Mouse (Mus musculus) heart, embryonic 16.5 days (tissue): ENCODE measurements at regions not wholly inside any gene's neighbourhood (a gene's known extent, or its start where the extent isn't known, plus 50 kb on each side); places are given as distances from the start of the nearest gene placed in this dataset.

ENCODE experiments used
- ATAC-seq: fragments of 200-750 bp; cut with Nextera tagmentation; replicated peaks from 2 replicates; pipeline ENCODE4 v1.8.0; 2017; ENCODE audit warnings: moderate number of reproducible peaks; ENCODE audit not compliant: insufficient read depth, low FRiP score; ENCODE audit errors: extremely low read depth
- H3K27ac ChIP-seq: fragments of 300-500 bp; sonication (generic); 2 replicates; pipeline ENCODE4 v1.5.1; 2014; ENCODE audit warnings: mild to moderate bottlenecking, low read length, control low read depth, moderate library complexity
- H3K27me3 ChIP-seq: fragments of 300-500 bp; sonication (generic); 2 replicates; pipeline ENCODE4 v1.6.1; 2014; ENCODE audit warnings: low read length, mixed read lengths; ENCODE audit not compliant: control insufficient read depth, insufficient read depth
- H3K36me3 ChIP-seq: fragments of 300-500 bp; sonication (generic); 2 replicates; pipeline ENCODE4 v1.6.1; 2014; ENCODE audit not compliant: control insufficient read depth, insufficient read depth
- H3K4me1 ChIP-seq: fragments of 300-500 bp; sonication (generic); 2 replicates; pipeline ENCODE4 v1.6.1; 2014; ENCODE audit warnings: low read length, mixed read lengths; ENCODE audit not compliant: control insufficient read depth, insufficient read depth
- H3K4me2 ChIP-seq: fragments of 300-500 bp; sonication (generic); 2 replicates; pipeline ENCODE4 v1.6.1; 2014; ENCODE audit warnings: low read depth, mild to moderate bottlenecking, control low read depth, low read length
- H3K4me3 ChIP-seq: fragments of 300-500 bp; sonication (generic); 2 replicates; pipeline ENCODE4 v1.5.1; 2014; ENCODE audit warnings: mild to moderate bottlenecking, control low read depth, low read length
- H3K9ac ChIP-seq: fragments of 300-500 bp; sonication (generic); 2 replicates; pipeline ENCODE4 v1.6.1; 2014; ENCODE audit warnings: low read length, control low read depth
- H3K9me3 ChIP-seq: fragments of 300-500 bp; sonication (generic); replicated peaks from 2 replicates; pipeline ENCODE4 v1.6.1; 2016; ENCODE audit warnings: low read length; ENCODE audit not compliant: control insufficient read depth
- WGBS: fragments of 180-500 bp; shearing (Covaris S2); extraction: QIAGEN DNeasy Blood & Tissue Kit; methylation state at CpG from one replicate; pipeline ENCODE4 v1.1.7; 2014; 5-methylcytosine and 5-hydroxymethylcytosine counted together

DNA sequence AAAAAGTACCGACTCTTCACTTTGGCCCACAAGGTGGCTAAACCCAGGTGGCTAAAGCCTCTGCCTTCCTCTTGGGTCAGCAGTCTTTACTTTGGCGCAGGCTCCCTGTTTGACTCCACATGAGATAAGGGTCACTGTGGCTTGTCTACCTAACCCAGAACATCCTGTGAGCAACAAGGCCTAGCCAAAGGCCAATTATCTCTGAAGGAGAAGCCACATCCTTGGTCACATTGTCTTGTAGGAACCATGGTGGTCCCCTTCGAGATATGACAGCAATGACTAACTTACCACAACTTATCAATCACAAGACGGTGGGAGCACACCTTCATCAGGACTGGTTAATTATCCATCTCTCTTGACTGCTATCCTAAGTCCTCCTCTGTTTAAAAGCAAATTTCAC, 73.3 kb upstream of the Pja1 start:
- Histone ChIP-seq H3K4me1 (no peaks in the 10 kb centered on the region; the same call in 1 of the 2 replicates), H3K27me3 (peaks cover 2% of the 10 kb centered on the region; the same call in 1 of the 2 replicates), H3K27ac (no peak overlapping the region), H3K9ac (no peak overlapping the region), H3K36me3 (no peaks in the 10 kb centered on the region), H3K4me3 (no peak overlapping the region), H3K4me2 (no peak overlapping the region), H3K9me3 (no peaks in the 10 kb centered on the region)
- ATAC-seq = no peak
- 68% methylated on average over 4 of the region's 4 CpGs for WGBS

DNA sequence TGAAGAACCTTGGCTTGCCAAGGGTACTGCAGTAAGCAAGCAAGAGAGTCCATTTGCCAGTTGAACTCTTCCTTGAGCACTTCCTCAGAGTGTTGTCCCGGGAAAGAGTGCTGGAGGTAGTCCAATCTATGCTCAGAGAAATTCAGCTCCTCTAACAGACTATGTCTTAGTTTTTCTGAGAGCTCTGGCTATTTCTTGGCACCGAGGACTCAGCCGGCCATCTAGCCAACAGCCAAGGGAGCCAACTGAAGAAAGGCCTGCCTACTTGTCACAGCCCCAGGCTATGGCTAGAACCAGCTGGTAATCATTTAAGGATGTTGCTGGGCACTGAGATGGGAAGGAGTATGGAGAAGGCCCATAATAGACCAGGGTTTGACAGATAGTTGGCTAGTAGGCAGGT, 70.8 kb upstream of the Pja1 start:
- 87% methylated on average over 3 of the region's 3 CpGs for WGBS
- no peaks in the 10 kb centered on the region; the same call in 1 of the 2 replicates for H3K4me1 ChIP-seq
- no peak overlapping the region for H3K4me3 ChIP-seq
- ATAC-seq = no peak
- no peaks in the 10 kb centered on the region for H3K36me3 ChIP-seq
- H3K4me2 ChIP-seq = no peak overlapping the region
- no peaks in the 10 kb centered on the region; the same call in 1 of the 2 replicates for H3K27me3 ChIP-seq
- no peaks in the 10 kb centered on the region for H3K9me3 ChIP-seq
- H3K27ac ChIP-seq = no peak overlapping the region
- no peak overlapping the region for H3K9ac ChIP-seq

DNA sequence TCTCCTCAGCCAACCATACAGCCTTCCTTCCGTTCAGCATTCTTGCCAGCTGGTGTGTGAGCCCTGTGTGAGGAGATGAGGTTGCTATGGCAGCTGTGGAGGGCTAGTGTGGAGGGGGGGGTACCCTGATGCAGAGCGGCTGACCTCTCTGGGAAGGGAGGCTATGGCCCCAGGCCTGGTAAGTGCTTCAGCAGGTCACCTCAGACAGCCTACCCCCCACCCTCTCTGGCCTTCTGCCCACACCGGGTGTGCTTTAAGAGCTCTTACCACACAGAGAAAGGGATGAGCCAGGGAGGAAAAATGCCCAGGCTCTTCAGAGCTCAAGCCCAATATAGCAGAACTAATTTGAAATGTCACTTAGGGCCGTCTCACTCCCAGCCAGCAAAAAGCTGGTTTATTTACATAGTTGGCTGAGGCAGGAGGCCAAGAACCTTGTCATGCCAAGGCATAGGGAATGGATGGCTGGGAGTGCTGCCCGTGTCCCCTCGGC, 69.1 kb upstream of the Pja1 start:
- Histone ChIP-seq H3K27me3 (no peaks in the 10 kb centered on the region; the same call in 1 of the 2 replicates), H3K9ac (no peak overlapping the region), H3K4me2 (no peak overlapping the region), H3K36me3 (no peaks in the 10 kb centered on the region), H3K4me3 (no peak overlapping the region), H3K27ac (no peak overlapping the region), H3K4me1 (no peaks in the 10 kb centered on the region; the same call in 1 of the 2 replicates), H3K9me3 (no peaks in the 10 kb centered on the region)
- ATAC-seq = peak; percentile 58
- 36% methylated on average over 6 of the region's 6 CpGs for WGBS

DNA sequence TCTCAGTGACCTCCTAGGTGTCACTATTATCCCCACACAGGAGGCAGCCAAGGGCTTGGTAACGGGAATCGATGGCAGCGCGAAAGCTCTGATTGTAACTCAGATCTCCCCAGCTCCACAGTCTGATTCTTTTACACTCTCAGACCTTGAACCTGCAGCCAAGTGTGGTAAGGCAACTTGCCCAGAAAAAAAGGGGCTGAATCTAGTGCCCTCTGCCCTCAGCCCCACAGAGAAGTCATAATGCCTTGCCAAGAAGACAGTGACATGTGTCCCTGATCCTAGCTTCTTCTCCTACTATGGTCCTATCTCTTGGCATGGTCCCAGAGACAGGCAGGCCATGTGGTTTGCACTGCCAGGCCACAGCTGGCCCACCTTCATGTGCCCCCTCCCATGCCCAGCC, 68.6 kb upstream of the Pja1 start:
- no peak overlapping the region for H3K4me2 ChIP-seq
- no peaks in the 10 kb centered on the region for H3K9me3 ChIP-seq
- no peak overlapping the region for H3K4me3 ChIP-seq
- ATAC-seq = no peak
- no peak overlapping the region for H3K27ac ChIP-seq
- WGBS = 78% methylated on average over 4 of the region's 4 CpGs
- no peaks in the 10 kb centered on the region; the same call in 1 of the 2 replicates for H3K27me3 ChIP-seq
- H3K9ac ChIP-seq = no peak overlapping the region
- H3K36me3 ChIP-seq = no peaks in the 10 kb centered on the region
- no peaks in the 10 kb centered on the region; the same call in 1 of the 2 replicates for H3K4me1 ChIP-seq

DNA sequence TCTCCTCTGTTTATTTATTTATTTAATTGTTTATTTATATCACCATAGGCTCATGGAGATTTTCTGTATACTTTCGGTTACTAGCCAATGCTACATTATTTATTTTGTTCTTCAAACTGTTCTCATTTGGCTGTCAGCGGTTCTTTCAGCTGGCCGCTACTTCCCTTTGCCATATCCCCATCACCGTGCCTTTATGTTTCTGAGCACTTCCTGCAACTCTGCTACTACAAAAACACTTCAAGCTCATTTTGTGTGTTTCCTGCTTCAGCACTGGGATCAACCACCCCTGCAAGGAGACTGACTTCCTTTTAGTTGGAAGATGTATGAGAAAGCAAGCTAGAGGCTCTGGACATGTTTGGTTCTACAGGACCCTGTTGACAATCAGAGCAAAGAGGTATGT, 66.7 kb upstream of the Pja1 start:
- WGBS = 71% methylated on average over 4 of the region's 4 CpGs
- Histone ChIP-seq H3K4me2 (no peak overlapping the region), H3K4me3 (no peak overlapping the region), H3K27me3 (no peaks in the 10 kb centered on the region; the same call in 1 of the 2 replicates), H3K27ac (no peak overlapping the region), H3K4me1 (no peaks in the 10 kb centered on the region; the same call in 1 of the 2 replicates), H3K36me3 (no peaks in the 10 kb centered on the region), H3K9ac (no peak overlapping the region), H3K9me3 (no peaks in the 10 kb centered on the region)
- ATAC-seq = no peak

DNA sequence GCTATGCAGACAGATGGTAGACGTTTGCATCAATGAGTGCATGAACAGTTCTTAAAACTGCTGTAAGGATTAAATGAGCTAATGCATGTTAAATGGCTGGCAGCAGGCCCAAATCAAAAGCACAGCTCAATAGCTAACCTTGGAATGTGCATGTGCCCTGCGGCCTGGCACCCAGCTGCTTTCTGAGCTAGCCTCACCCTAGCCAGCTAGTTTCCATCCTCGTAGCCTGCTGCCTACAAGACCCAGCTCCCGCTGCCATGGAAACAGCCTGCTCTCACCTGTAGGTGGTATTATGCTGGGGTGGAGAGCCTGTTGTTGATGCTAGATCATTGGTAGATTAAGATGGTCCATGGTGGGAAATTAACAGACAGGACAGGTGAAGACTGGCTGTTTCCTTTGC, 63.8 kb upstream of the Pja1 start:
- H3K9ac ChIP-seq = no peak overlapping the region
- no peak for ATAC-seq
- no peaks in the 10 kb centered on the region for H3K36me3 ChIP-seq
- no peak overlapping the region for H3K4me3 ChIP-seq
- no peaks in the 10 kb centered on the region; the same call in 1 of the 2 replicates for H3K27me3 ChIP-seq
- no peaks in the 10 kb centered on the region; the same call in 1 of the 2 replicates for H3K4me1 ChIP-seq
- H3K9me3 ChIP-seq = no peaks in the 10 kb centered on the region
- 75% methylated on average over 4 of the region's 4 CpGs for WGBS
- no peak overlapping the region for H3K4me2 ChIP-seq
- no peak overlapping the region for H3K27ac ChIP-seq

DNA sequence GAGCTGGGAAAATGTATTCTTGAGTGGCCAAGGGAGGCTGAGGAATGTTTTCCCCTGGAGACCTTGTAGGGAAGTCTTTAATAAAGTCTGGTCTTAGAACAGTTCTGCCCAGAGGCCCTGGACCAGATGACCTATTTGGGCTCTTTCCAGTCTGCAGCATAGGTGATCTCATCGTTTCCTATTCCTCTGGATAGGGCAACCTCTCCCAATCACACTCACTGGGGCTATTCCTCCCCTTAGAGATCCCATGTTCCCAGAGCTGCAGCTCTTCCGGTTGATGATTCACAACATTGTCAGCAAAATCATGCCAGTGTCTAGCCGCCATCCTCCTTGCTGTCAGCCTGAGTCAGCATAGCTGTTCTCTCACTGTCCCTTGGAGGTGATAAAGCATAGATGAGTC, 60.1 kb upstream of the Pja1 start:
- peaks cover 3% of the 10 kb centered on the region; the same call in 1 of the 2 replicates for H3K27me3 ChIP-seq
- WGBS = 46% methylated on average over 3 of the region's 3 CpGs
- no peak overlapping the region for H3K4me2 ChIP-seq
- peak; percentile 52; the same call in 1 of the 2 replicates for ATAC-seq
- H3K9ac ChIP-seq = no peak overlapping the region
- H3K4me3 ChIP-seq = no peak overlapping the region
- H3K36me3 ChIP-seq = no peaks in the 10 kb centered on the region
- no peak overlapping the region for H3K27ac ChIP-seq
- no peaks in the 10 kb centered on the region for H3K4me1 ChIP-seq
- H3K9me3 ChIP-seq = no peaks in the 10 kb centered on the region

DNA sequence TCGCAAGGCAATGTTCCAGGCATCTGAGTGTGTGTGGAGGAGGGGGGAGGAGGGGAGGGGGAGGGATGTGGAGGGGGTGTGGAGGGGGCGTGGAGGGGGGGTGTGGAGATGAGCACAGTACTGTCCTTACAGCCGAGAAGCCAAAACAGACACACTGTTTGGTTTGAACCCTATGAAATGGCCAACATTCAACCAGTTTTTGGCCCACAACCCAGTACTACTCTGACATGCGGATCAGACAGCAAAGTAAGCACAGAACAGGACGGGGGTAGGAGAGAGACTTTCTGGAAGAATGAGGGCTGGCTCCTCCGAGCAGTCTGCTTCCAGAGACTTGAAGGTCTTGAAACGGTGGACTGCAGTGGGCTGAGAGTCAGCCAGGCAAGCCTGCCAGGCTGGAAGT, 59.4 kb upstream of the Pja1 start:
- Histone ChIP-seq H3K36me3 (no peaks in the 10 kb centered on the region), H3K4me3 (no peak overlapping the region), H3K27ac (no peak overlapping the region), H3K27me3 (peaks cover 3% of the 10 kb centered on the region; the same call in 1 of the 2 replicates), H3K4me1 (no peaks in the 10 kb centered on the region), H3K9me3 (no peaks in the 10 kb centered on the region), H3K9ac (no peak overlapping the region), H3K4me2 (no peak overlapping the region)
- WGBS = 48% methylated on average over 7 of the region's 7 CpGs
- peak; percentile 23; the same call in 1 of the 2 replicates for ATAC-seq

DNA sequence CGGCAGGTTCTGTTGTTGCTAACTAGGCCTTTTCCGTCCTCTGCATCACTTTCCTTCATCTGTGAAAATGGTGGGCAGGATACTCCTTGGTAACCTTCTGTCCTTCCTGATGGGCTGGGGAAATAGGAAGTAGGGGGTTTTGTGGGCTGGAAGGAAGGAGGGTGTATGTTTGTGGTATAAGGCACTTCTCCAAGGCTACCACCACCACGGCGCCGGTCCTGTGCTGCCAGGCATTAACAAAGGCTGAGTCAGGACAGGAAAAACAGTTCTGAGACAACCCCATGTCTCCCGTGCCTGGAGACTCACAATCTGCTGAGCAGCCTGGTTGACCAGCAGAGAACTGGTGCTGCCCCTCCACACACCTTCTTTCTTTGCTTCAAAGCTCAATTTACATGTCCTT, 52.2 kb upstream of the Pja1 start:
- H3K4me2 ChIP-seq = no peak overlapping the region
- no peak for ATAC-seq
- H3K4me3 ChIP-seq = no peak overlapping the region
- H3K4me1 ChIP-seq = no peaks in the 10 kb centered on the region
- no peak overlapping the region for H3K27ac ChIP-seq
- peaks cover 20% of the 10 kb centered on the region for H3K27me3 ChIP-seq
- WGBS = 28% methylated on average over 6 of the region's 6 CpGs
- no peaks in the 10 kb centered on the region for H3K36me3 ChIP-seq
- no peak overlapping the region for H3K9ac ChIP-seq
- no peaks in the 10 kb centered on the region for H3K9me3 ChIP-seq
